ENCODE assay signal across 19 mouse cellular contexts in the genomic region with DNA sequence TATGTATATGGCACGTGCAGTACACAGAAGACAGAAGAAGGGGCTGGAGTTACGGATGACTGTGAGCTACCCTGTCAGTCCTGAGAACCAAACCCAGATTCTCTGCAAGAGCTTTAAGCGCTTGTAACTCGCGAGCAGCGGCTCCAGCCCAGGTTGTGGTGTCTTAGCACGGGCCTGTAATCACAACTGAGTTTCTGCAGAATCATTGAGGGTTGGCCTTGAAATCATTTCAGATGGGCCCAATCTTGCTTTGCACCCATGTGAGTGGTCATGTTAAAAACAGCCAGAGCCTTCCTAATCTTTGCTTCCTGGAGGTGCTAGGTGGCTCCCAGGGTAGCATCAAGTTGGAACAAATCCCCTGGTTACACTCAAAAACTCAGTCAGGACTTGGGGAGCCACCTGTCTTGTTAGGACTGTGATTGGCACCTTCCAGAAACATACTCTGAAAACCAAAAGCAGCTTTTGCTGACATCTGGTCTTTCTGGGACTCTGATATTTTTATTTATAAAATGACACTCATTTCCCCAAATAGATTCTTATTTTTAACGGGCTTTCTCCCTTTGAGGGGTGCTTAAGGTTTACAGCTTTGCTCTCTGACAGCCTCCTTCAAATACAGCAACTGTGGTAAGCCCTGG. TPM values are rescaled to one million over a fixed set of nuclear protein-coding genes. Genes with fewer than 3 reads are reported as not detected.
DNase-seq lines count a peak whose midpoint lies in the region; ATAC-seq and TF ChIP-seq lines count a peak whose summit lies in the region.
"Had no signal": no experiment of that assay in that cellular context is flagged by ENCODE, and none has a peak within 500 bp of the region (broad histone marks: within the 10 kb centered on the region; RNA-seq: fewer than 3 reads in every experiment).

No protein-coding gene starts in this region.

- TF ChIP-seq EP300 in liver, postnatal 0 days (IDR thresholded peaks at IDR 0.05; ENCODE audit: low read depth): no peak

- no peak for TF ChIP-seq CTCF in forebrain, postnatal 0 days (IDR thresholded peaks at IDR 0.05; ENCODE audit: low read depth)
- no peak for TF ChIP-seq CTCF in liver, postnatal 0 days (IDR thresholded peaks at IDR 0.05; ENCODE audit: low read depth)

- H3K9me3 ChIP-seq in forebrain, postnatal 0 days (ENCODE audit: low read length): no peaks in the 10 kb centered on the region
- no peaks in the 10 kb centered on the region for H3K9me3 ChIP-seq in forebrain, embryonic 10.5 days
- no peaks in the 10 kb centered on the region for H3K9me3 ChIP-seq in liver, postnatal 0 days (ENCODE audit: low read length)
- peaks cover 4% of the 10 kb centered on the region; the same call in 1 of the 2 replicates for H3K9me3 ChIP-seq in liver, embryonic 12.5 days (replicated peaks)
- H3K9me3 ChIP-seq: embryonic facial prominence, embryonic 13.5 days; neural tube, embryonic 13.5 days had no signal

- H3K4me3 ChIP-seq in forebrain, postnatal 0 days (ENCODE audit: low read depth, low read length): no peak overlapping the region
- H3K4me3 ChIP-seq in forebrain, embryonic 10.5 days: no peak overlapping the region
- no peak overlapping the region for H3K4me3 ChIP-seq in liver, postnatal 0 days (ENCODE audit: low read depth, low read length)
- no peak overlapping the region for H3K4me3 ChIP-seq in liver, embryonic 12.5 days
- H3K4me3 ChIP-seq: embryonic facial prominence, embryonic 13.5 days; liver, embryonic 13.5 days; neural tube, embryonic 13.5 days had no signal

- no peak overlapping the region for H3K27ac ChIP-seq in forebrain, postnatal 0 days (ENCODE audit: low read depth, low read length)
- H3K27ac ChIP-seq in forebrain, embryonic 10.5 days: no peak overlapping the region
- H3K27ac ChIP-seq in liver, postnatal 0 days (ENCODE audit: low read depth): peak overlapping the region; percentile 48
- no peak overlapping the region for H3K27ac ChIP-seq in liver, embryonic 12.5 days
- H3K27ac ChIP-seq: embryonic facial prominence, embryonic 13.5 days; hindbrain, postnatal 0 days; liver, embryonic 13.5 days; neural tube, embryonic 13.5 days had no signal

- DNase-seq in forebrain, postnatal 0 days: peak; percentile 16
- DNase-seq in forebrain, embryonic 10.5 days (ENCODE audit: extremely low spot score, low spot score): no peak
- DNase-seq in liver, postnatal 0 days: no peak
- peak; percentile 48 for DNase-seq in brain, adult 2 months (ENCODE audit: low read depth, low spot score)
- DNase-seq in urinary bladder, postnatal 10 days (ENCODE audit: low spot score): no peak
- no peak for DNase-seq in adrenal gland, postnatal 25 days
- DNase-seq: adrenal gland, adult 8-10 months; kidney, adult 9 months; layer of hippocampus, postnatal 36 days; liver, embryonic 13.5 days; right cerebral cortex, postnatal 4 days had no signal

- H3K36me3 ChIP-seq in forebrain, postnatal 0 days (ENCODE audit: insufficient read depth): peaks cover 23% of the 10 kb centered on the region
- H3K36me3 ChIP-seq in forebrain, embryonic 10.5 days (replicated peaks): peaks cover 6% of the 10 kb centered on the region; the same call in 1 of the 2 replicates
- H3K36me3 ChIP-seq in liver, postnatal 0 days (replicated peaks; ENCODE audit: insufficient read depth, low read length): 0 out of 2 replicates have a peak, but pooled peaks cover 9% of the 10 kb centered on the region
- peaks cover 13% of the 10 kb centered on the region; the same call in 1 of the 2 replicates for H3K36me3 ChIP-seq in liver, embryonic 12.5 days
- H3K36me3 ChIP-seq: embryonic facial prominence, embryonic 13.5 days had no signal

- no peak overlapping the region for H3K4me2 ChIP-seq in forebrain, postnatal 0 days (ENCODE audit: low read depth)
- no peak overlapping the region for H3K4me2 ChIP-seq in liver, postnatal 0 days (ENCODE audit: low read depth, low read length)
- no peak overlapping the region for H3K4me2 ChIP-seq in liver, embryonic 12.5 days
- H3K4me2 ChIP-seq: embryonic facial prominence, embryonic 13.5 days; heart, embryonic 11.5 days; liver, embryonic 13.5 days; neural tube, embryonic 13.5 days had no signal

- H3K4me1 ChIP-seq in forebrain, postnatal 0 days (ENCODE audit: insufficient read depth): no peaks in the 10 kb centered on the region
- H3K4me1 ChIP-seq in forebrain, embryonic 10.5 days: peaks cover 7% of the 10 kb centered on the region
- peaks cover 9% of the 10 kb centered on the region for H3K4me1 ChIP-seq in liver, postnatal 0 days (ENCODE audit: insufficient read depth)
- peaks cover 23% of the 10 kb centered on the region for H3K4me1 ChIP-seq in liver, embryonic 12.5 days

- WGBS in forebrain, postnatal 0 days: 86% methylated on average over 8 of the region's 8 CpGs
- 93% methylated on average over 8 of the region's 8 CpGs for WGBS in forebrain, embryonic 10.5 days
- 72% methylated on average over 8 of the region's 8 CpGs for WGBS in liver, postnatal 0 days (ENCODE audit: insufficient replicate concordance)
- WGBS in liver, embryonic 12.5 days (ENCODE audit: insufficient replicate concordance): 69% methylated on average over 8 of the region's 8 CpGs

- no peak overlapping the region for H3K9ac ChIP-seq in forebrain, postnatal 0 days
- H3K9ac ChIP-seq in liver, postnatal 0 days (replicated peaks): no peak overlapping the region
- no peak overlapping the region for H3K9ac ChIP-seq in liver, embryonic 12.5 days
- H3K9ac ChIP-seq: embryonic facial prominence, embryonic 13.5 days; liver, embryonic 13.5 days; neural tube, embryonic 13.5 days had no signal

- peak; percentile 6; the same call in 1 of the 2 replicates for ATAC-seq in forebrain, postnatal 0 days
- ATAC-seq in liver, postnatal 0 days: no peak
- ATAC-seq in liver, embryonic 12.5 days: no peak
- ATAC-seq in megakaryocyte-erythroid progenitor cell, adult 5-6 weeks (replicated peaks; ENCODE audit: low FRiP score, low TSS enrichment, poor library complexity, severe bottlenecking): 0 out of 2 replicates have a peak, but pooled peaks have one; percentile 42
- ATAC-seq: hindbrain, postnatal 0 days; lung, postnatal 0 days had no signal

- H3K27me3 ChIP-seq in forebrain, postnatal 0 days (ENCODE audit: insufficient read depth, low read length): no peaks in the 10 kb centered on the region
- H3K27me3 ChIP-seq in forebrain, embryonic 10.5 days (ENCODE audit: poor library complexity, severe bottlenecking): no peaks in the 10 kb centered on the region
- no peaks in the 10 kb centered on the region for H3K27me3 ChIP-seq in liver, postnatal 0 days (ENCODE audit: insufficient read depth, low read length)
- H3K27me3 ChIP-seq in liver, embryonic 12.5 days (replicated peaks): no peaks in the 10 kb centered on the region
- H3K27me3 ChIP-seq: embryonic facial prominence, embryonic 13.5 days; liver, embryonic 13.5 days; neural tube, embryonic 13.5 days had no signal

RNA-seq across cellular contexts. Expression of a gene that starts 27.9 kb away (rescaled TPM):
- 83.0 and 95.7 TPM in 2 replicates for total RNA-seq in forebrain, postnatal 0 days (2014; rRNA removed)
- polyA plus RNA-seq in forebrain, postnatal 0 days (2015; fragmentation: Nextera tagmentation; extraction: Ambion mirVana): 85.8 and 101 TPM in 2 replicates
- 59.2 and 61.9 TPM in 2 replicates for polyA plus RNA-seq in forebrain, embryonic 10.5 days (2016; fragmentation: Nextera tagmentation; extraction: Ambion mirVana)
- polyA plus RNA-seq in liver, postnatal 0 days (2015; fragmentation: Nextera tagmentation; extraction: Ambion mirVana): 30.1 and 36.7 TPM in 2 replicates
- polyA plus RNA-seq in liver, embryonic 12.5 days (2016; fragmentation: Nextera tagmentation; extraction: Ambion mirVana): 65.7 and 69.3 TPM in 2 replicates
- total RNA-seq in megakaryocyte-erythroid progenitor cell, adult 5-6 weeks (2014; fragmentation: Nextera tagmentation): 69.0 and 96.5 TPM in 2 replicates
- total RNA-seq in megakaryocyte-erythroid progenitor cell, adult 5-6 weeks (2017): 46.2 and 58.2 TPM in 2 replicates
- total RNA-seq in adrenal gland, postnatal 25 days (2021): 182 and 184 TPM in 2 replicates

RNA-seq across cellular contexts. Expression of a gene that starts 28.5 kb away (rescaled TPM):
- 16.5 and 24.0 TPM in 2 replicates for total RNA-seq in forebrain, postnatal 0 days (2014; rRNA removed)
- polyA plus RNA-seq in forebrain, postnatal 0 days (2015; fragmentation: Nextera tagmentation; extraction: Ambion mirVana): 10.4 and 14.1 TPM in 2 replicates
- polyA plus RNA-seq in forebrain, embryonic 10.5 days (2016; fragmentation: Nextera tagmentation; extraction: Ambion mirVana): 5.5 and 6.1 TPM in 2 replicates
- polyA plus RNA-seq in liver, postnatal 0 days (2015; fragmentation: Nextera tagmentation; extraction: Ambion mirVana): 5.9 and 7.2 TPM in 2 replicates
- polyA plus RNA-seq in liver, embryonic 12.5 days (2016; fragmentation: Nextera tagmentation; extraction: Ambion mirVana): 5.9 and 6.3 TPM in 2 replicates
- 1.2 and 2.2 TPM in 2 replicates for total RNA-seq in megakaryocyte-erythroid progenitor cell, adult 5-6 weeks (2014; fragmentation: Nextera tagmentation)
- total RNA-seq in megakaryocyte-erythroid progenitor cell, adult 5-6 weeks (2017): 1.9 and 2.9 TPM in 2 replicates
- total RNA-seq in adrenal gland, postnatal 25 days (2021): 23.0 and 24.0 TPM in 2 replicates

RNA-seq across cellular contexts. Expression of a gene that starts 46.6 kb away (rescaled TPM):
- 4.0 and 4.5 TPM in 2 replicates for total RNA-seq in forebrain, postnatal 0 days (2014; rRNA removed)
- 3.1 and 3.5 TPM in 2 replicates for polyA plus RNA-seq in forebrain, postnatal 0 days (2015; fragmentation: Nextera tagmentation; extraction: Ambion mirVana)
- polyA plus RNA-seq in forebrain, embryonic 10.5 days (2016; fragmentation: Nextera tagmentation; extraction: Ambion mirVana): 5.1 and 5.4 TPM in 2 replicates
- 3.1 TPM in 2 replicates for polyA plus RNA-seq in liver, postnatal 0 days (2015; fragmentation: Nextera tagmentation; extraction: Ambion mirVana)
- 5.2 TPM in 2 replicates for polyA plus RNA-seq in liver, embryonic 12.5 days (2016; fragmentation: Nextera tagmentation; extraction: Ambion mirVana)
- 1.0 TPM in 1 of 2 replicates, not detected in the other for total RNA-seq in megakaryocyte-erythroid progenitor cell, adult 5-6 weeks (2014; fragmentation: Nextera tagmentation)
- 0.65 TPM in 1 of 2 replicates, not detected in the other for total RNA-seq in megakaryocyte-erythroid progenitor cell, adult 5-6 weeks (2017)
- 9.4 and 10.0 TPM in 2 replicates for total RNA-seq in adrenal gland, postnatal 25 days (2021)

RNA-seq across cellular contexts. Expression of a gene that starts 50.1 kb away (rescaled TPM):
- total RNA-seq in forebrain, postnatal 0 days (2014; rRNA removed): 0.67 and 1.6 TPM in 2 replicates
- polyA plus RNA-seq in forebrain, postnatal 0 days (2015; fragmentation: Nextera tagmentation; extraction: Ambion mirVana): 2.9 and 4.9 TPM in 2 replicates
- polyA plus RNA-seq in forebrain, embryonic 10.5 days (2016; fragmentation: Nextera tagmentation; extraction: Ambion mirVana): 0.15 and 0.26 TPM in 2 replicates
- 13.2 and 13.4 TPM in 2 replicates for polyA plus RNA-seq in liver, postnatal 0 days (2015; fragmentation: Nextera tagmentation; extraction: Ambion mirVana)
- polyA plus RNA-seq in liver, embryonic 12.5 days (2016; fragmentation: Nextera tagmentation; extraction: Ambion mirVana): 0.89 and 1.2 TPM in 2 replicates
- 1.5 TPM in 1 of 2 replicates, not detected in the other for total RNA-seq in megakaryocyte-erythroid progenitor cell, adult 5-6 weeks (2014; fragmentation: Nextera tagmentation)
- total RNA-seq in megakaryocyte-erythroid progenitor cell, adult 5-6 weeks (2017): 0.72 TPM in 1 of 2 replicates, not detected in the other
- 12.7 and 14.6 TPM in 2 replicates for total RNA-seq in adrenal gland, postnatal 25 days (2021)
- total RNA-seq: hematopoietic stem cell, adult 5-6 weeks had no signal
- polyA plus RNA-seq: embryonic facial prominence, embryonic 13.5 days had no signal

Comparison
In these comparisons a context has a peak if more than half of its experiments do, and no peak if none do; other contexts are left out.
1. DNase-seq: peak in forebrain, postnatal 0 days (single experiment) and brain, adult 2 months (single experiment); none in forebrain, embryonic 10.5 days (single experiment), liver, postnatal 0 days (single experiment), urinary bladder, postnatal 10 days (single experiment) and adrenal gland, postnatal 25 days (single experiment).
2. ATAC-seq: peak in forebrain, postnatal 0 days (single experiment) and megakaryocyte-erythroid progenitor cell, adult 5-6 weeks (single experiment); none in liver, postnatal 0 days (single experiment) and liver, embryonic 12.5 days (single experiment).